Mouse (Mus musculus): ENCODE results near the gene Gm21366. TPM values are rescaled to one million over a fixed set of nuclear protein-coding genes. Genes with fewer than 3 reads are reported as not detected.
"Not testable (repeated sequence)": the region's sequence is repeated elsewhere in the genome, so short reads cannot be mapped to it uniquely, and the experiment has no call there.

Gene Gm21366
- total RNA-seq (2017): not detected in 2 replicates

GRCm38 (mm10) chrY:22861156-22861555, at the start of gene Gm21366:
Gene Gm21366 (minus strand): TSS chrY:22861256.
- not testable (repeated sequence) for ATAC-seq (replicated peaks in 1 of 2; ENCODE audit: insufficient read depth in 1 of 2, low FRiP score in 2 of 2, low TSS enrichment in 1 of 2, low read depth in 1 of 2, poor library complexity in 2 of 2, severe bottlenecking in 2 of 2)

Data from hematopoietic stem cell, adult 5-6 weeks (primary cell).